Comparison of ENCODE assay signal across 8 mouse cellular contexts in the genomic region with DNA sequence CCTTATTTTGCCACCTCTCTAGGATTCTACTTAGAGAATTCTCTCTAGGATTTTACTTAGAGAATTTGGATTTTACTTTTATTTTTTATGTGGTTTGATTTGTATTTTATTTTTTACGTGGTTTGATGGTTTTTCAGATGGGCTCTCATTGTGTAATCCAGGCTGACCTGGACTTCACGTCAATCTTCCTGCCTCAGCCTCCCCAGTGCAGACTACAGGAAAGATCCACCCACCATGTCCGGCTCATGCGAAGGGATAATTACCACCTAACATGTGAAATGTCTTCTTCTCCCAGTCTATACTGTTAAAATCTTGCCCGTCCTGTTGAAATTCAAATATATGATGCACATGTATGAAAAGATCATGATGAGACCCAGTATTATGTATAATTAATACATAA. TPM values are rescaled to one million over a fixed set of nuclear protein-coding genes. Genes with fewer than 3 reads are reported as not detected.
A peak's percentile ranks its signal among the peaks of the same experiment; 100 is the strongest.
DNase-seq lines count a peak whose midpoint lies in the region; ATAC-seq and TF ChIP-seq lines count a peak whose summit lies in the region.

No protein-coding gene starts in this region.

- H3K9ac ChIP-seq in forebrain, postnatal 0 days, result peak overlapping the region; percentile 98; the same call in 1 of the 2 replicates
- H3K9ac ChIP-seq in liver, embryonic 15.5 days, result no peak overlapping the region

- H3K27ac ChIP-seq in forebrain, postnatal 0 days (ENCODE audit: low read depth, low read length), result no peak overlapping the region
- no peak overlapping the region for H3K27ac ChIP-seq in liver, embryonic 15.5 days (replicated peaks)

- no peak for ATAC-seq in erythroblast, adult 5-6 weeks (replicated peaks; ENCODE audit: low FRiP score, poor library complexity, severe bottlenecking)
- ATAC-seq in forebrain, postnatal 0 days, result no peak
- no peak for ATAC-seq in liver, embryonic 15.5 days (ENCODE audit: insufficient read depth)

- H3K9me3 ChIP-seq in erythroblast, embryonic 14.5 days (ENCODE audit: control insufficient read depth, low read length), result no peaks in the 10 kb centered on the region
- 0 out of 2 replicates have a peak, but pooled peaks cover 3% of the 10 kb centered on the region for H3K9me3 ChIP-seq in forebrain, postnatal 0 days (ENCODE audit: low read length)
- H3K9me3 ChIP-seq in liver, embryonic 15.5 days (replicated peaks), result no peaks in the 10 kb centered on the region

- peak overlapping the region; percentile 14 for H3K4me3 ChIP-seq in erythroblast, embryonic 14.5 days (replicated peaks)
- H3K4me3 ChIP-seq in forebrain, postnatal 0 days (ENCODE audit: low read depth, low read length), result peak overlapping the region; percentile 98
- peak overlapping the region; percentile 69 for H3K4me3 ChIP-seq in liver, embryonic 15.5 days (replicated peaks)

- peak overlapping the region; percentile 63 for H3K4me2 ChIP-seq in forebrain, postnatal 0 days (ENCODE audit: low read depth)
- peak overlapping the region; percentile 70 for H3K4me2 ChIP-seq in liver, embryonic 15.5 days

- 73% methylated on average over 5 of the region's 5 CpGs for WGBS in forebrain, postnatal 0 days
- 62% methylated on average over 5 of the region's 5 CpGs for WGBS in liver, embryonic 15.5 days (ENCODE audit: insufficient replicate concordance)

- TF ChIP-seq CTCF in forebrain, postnatal 0 days (IDR thresholded peaks at IDR 0.05; ENCODE audit: low read depth), result no peak

- H3K4me1 ChIP-seq in erythroblast, embryonic 14.5 days (ENCODE audit: control insufficient read depth), result peaks cover 7% of the 10 kb centered on the region
- H3K4me1 ChIP-seq in forebrain, postnatal 0 days (ENCODE audit: insufficient read depth), result peaks cover 2% of the 10 kb centered on the region; the same call in 1 of the 2 replicates
- H3K4me1 ChIP-seq in liver, embryonic 15.5 days (replicated peaks), result peaks cover 9% of the 10 kb centered on the region; the same call in 1 of the 2 replicates

- H3K36me3 ChIP-seq in erythroblast, embryonic 14.5 days (ENCODE audit: control insufficient read depth), result no peaks in the 10 kb centered on the region; the same call in 1 of the 2 replicates
- H3K36me3 ChIP-seq in forebrain, postnatal 0 days (ENCODE audit: insufficient read depth), result peaks cover 3% of the 10 kb centered on the region; the same call in 1 of the 2 replicates
- peaks cover 11% of the 10 kb centered on the region; the same call in 1 of the 2 replicates for H3K36me3 ChIP-seq in liver, embryonic 15.5 days (replicated peaks)

- DNase-seq in 3T3-L1 (ENCODE audit: low read depth, low spot score), result peak; percentile 7
- DNase-seq in forebrain, postnatal 0 days, result no peak
- no peak for DNase-seq in T-cell, adult 2 months (ENCODE audit: low spot score)
- DNase-seq in spleen, postnatal 36 days (ENCODE audit: low spot score in 2 of 2), result no peak
- DNase-seq in cerebellum, postnatal 4 days (ENCODE audit: low spot score in 2 of 2), result no peak

- H3K27me3 ChIP-seq in erythroblast, embryonic 14.5 days (ENCODE audit: control insufficient read depth), result peaks cover 53% of the 10 kb centered on the region
- H3K27me3 ChIP-seq in forebrain, postnatal 0 days (ENCODE audit: insufficient read depth, low read length), result no peaks in the 10 kb centered on the region
- peaks cover 49% of the 10 kb centered on the region for H3K27me3 ChIP-seq in liver, embryonic 15.5 days

RNA-seq across cellular contexts. Expression of a gene that starts 2.2 kb away (rescaled TPM):
- under 0.01 and 0.13 TPM in 2 replicates for polyA plus RNA-seq in erythroblast, embryonic 14.5 days (2012)
- total RNA-seq in erythroblast, adult 5-6 weeks (2015; ENCODE audit: low replicate concordance), result 9.4 and 16.7 TPM in 2 replicates
- 1.3 and 2.6 TPM in 2 replicates for total RNA-seq in erythroblast, adult 5-6 weeks (2017; ENCODE audit: low replicate concordance)
- total RNA-seq in forebrain, postnatal 0 days (2014; rRNA removed), result 24.7 and 32.5 TPM in 2 replicates
- 8.8 and 12.4 TPM in 2 replicates for polyA plus RNA-seq in forebrain, postnatal 0 days (2015; fragmentation: Nextera tagmentation; extraction: Ambion mirVana)
- polyA plus RNA-seq in liver, embryonic 15.5 days (2015; fragmentation: Nextera tagmentation; extraction: Ambion mirVana), result 27.2 and 28.1 TPM in 2 replicates

Comparison
In these comparisons a context has a peak if more than half of its experiments do, and no peak if none do; other contexts are left out.
1. H3K4me3 ChIP-seq: peak in every context shown above with its lines; median percentile 98 in forebrain, postnatal 0 days; 69 in liver, embryonic 15.5 days; 14 in erythroblast, embryonic 14.5 days.